Mouse (Mus musculus) heart, postnatal 0 days (tissue): ENCODE data around the gene Zfhx3.

Source experiments
- CTCF ChIP-seq: IDR thresholded peaks from 2 replicates; pipeline ENCODE4 v1.5.1; 2016; ENCODE audit warnings: antibody characterized with exemption, control low read depth, low read depth
- EP300 ChIP-seq: IDR thresholded peaks from 2 replicates; pipeline ENCODE4 v1.6.1; 2016; ENCODE audit warnings: antibody characterized with exemption, low read depth

GRCm38 (mm10) chr8:108724818-108725506 lies 782.5 kb downstream of the Zfhx3 start:
- no peak for TF ChIP-seq CTCF
- TF ChIP-seq EP300, result no peak
